Mouse (Mus musculus) lung, embryonic 15.5 days (tissue): Measurements from ENCODE around the gene Ddhd1. TPM values are rescaled to one million over a fixed set of nuclear protein-coding genes. Genes with fewer than 3 reads are reported as not detected.

ENCODE experiments used
- ATAC-seq: fragments of 200-750 bp; cut with Nextera tagmentation; 2 replicates; pipeline ENCODE4 v1.8.0; 2017; ENCODE audit warnings: moderate number of reproducible peaks, borderline replicate concordance; ENCODE audit not compliant: low FRiP score, low TSS enrichment; ENCODE audit errors: extremely low read depth
- H3K27ac ChIP-seq: fragments of 300-500 bp; sonication (generic); 2 replicates; pipeline ENCODE4 v1.5.1; 2015; ENCODE audit warnings: moderate library complexity, mild to moderate bottlenecking, inconsistent platforms
- H3K27me3 ChIP-seq: fragments of 300-500 bp; sonication (generic); 2 replicates; pipeline ENCODE4 v1.6.1; 2015; ENCODE audit warnings: inconsistent platforms
- H3K36me3 ChIP-seq: fragments of 300-500 bp; sonication (generic); 2 replicates; pipeline ENCODE4 v1.6.1; 2015; ENCODE audit warnings: inconsistent platforms
- H3K4me1 ChIP-seq: fragments of 300-500 bp; sonication (generic); 2 replicates; pipeline ENCODE4 v1.6.1; 2015; ENCODE audit warnings: inconsistent platforms
- H3K4me2 ChIP-seq: fragments of 300-500 bp; sonication (generic); 2 replicates; pipeline ENCODE4 v1.6.1; 2015; ENCODE audit warnings: inconsistent platforms, mild to moderate bottlenecking, moderate library complexity
- H3K4me3 ChIP-seq: fragments of 300-500 bp; sonication (generic); 2 replicates; pipeline ENCODE4 v1.5.1; 2015; ENCODE audit warnings: mild to moderate bottlenecking, inconsistent platforms
- H3K9ac ChIP-seq: fragments of 300-500 bp; sonication (generic); 2 replicates; pipeline ENCODE4 v1.6.1; 2015; ENCODE audit warnings: inconsistent platforms
- H3K9me3 ChIP-seq: fragments of 300-500 bp; sonication (generic); 2 replicates; pipeline ENCODE4 v1.6.1; 2016; ENCODE audit warnings: inconsistent platforms
- WGBS: fragments of 180-500 bp; shearing (Covaris S2); methylation state at CpG from one replicate; pipeline ENCODE4 v1.1.7; 2015; 5-methylcytosine and 5-hydroxymethylcytosine counted together
- polyA plus RNA-seq: library from polyadenylated mRNA; unstranded; fragments of >200 nt; fragmentation: Nextera tagmentation; extraction: Ambion mirVana; gene quantifications from 2 replicates; pipeline ENCODE4 v1.2.1, GENCODE M21; 2015

The Ddhd1 gene
- polyA plus RNA-seq, 1 experiment from 2014 or later: 4.9 TPM

DNA sequence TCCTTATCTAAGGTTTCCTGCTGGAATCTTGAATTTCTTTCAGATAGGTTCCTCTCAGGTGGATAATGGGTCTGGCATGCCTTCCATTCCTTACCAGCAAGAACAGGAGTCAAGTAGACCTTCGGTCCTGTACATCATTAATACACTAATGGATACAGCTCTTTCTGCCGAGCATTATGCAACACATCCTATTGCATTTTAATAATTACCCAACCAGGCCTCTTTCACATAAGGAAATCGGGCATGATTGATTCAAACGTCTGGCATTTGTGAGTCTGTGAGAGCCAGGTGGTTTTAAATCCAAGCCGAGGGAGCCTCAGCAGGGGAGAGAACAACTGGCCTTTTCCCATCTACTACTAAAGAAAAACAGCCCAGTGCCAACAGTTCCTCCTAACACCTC, 3.6 kb upstream of the Ddhd1 start:
- Histone ChIP-seq H3K4me1 (peaks cover 10% of the 10 kb centered on the region), H3K36me3 (no peaks in the 10 kb centered on the region), H3K4me2 (no peak overlapping the region), H3K27ac (no peak overlapping the region), H3K4me3 (no peak overlapping the region), H3K9ac (no peak overlapping the region), H3K9me3 (no peaks in the 10 kb centered on the region), H3K27me3 (no peaks in the 10 kb centered on the region)
- no peak for ATAC-seq
- WGBS: 47% methylated on average over 5 of the region's 5 CpGs

DNA sequence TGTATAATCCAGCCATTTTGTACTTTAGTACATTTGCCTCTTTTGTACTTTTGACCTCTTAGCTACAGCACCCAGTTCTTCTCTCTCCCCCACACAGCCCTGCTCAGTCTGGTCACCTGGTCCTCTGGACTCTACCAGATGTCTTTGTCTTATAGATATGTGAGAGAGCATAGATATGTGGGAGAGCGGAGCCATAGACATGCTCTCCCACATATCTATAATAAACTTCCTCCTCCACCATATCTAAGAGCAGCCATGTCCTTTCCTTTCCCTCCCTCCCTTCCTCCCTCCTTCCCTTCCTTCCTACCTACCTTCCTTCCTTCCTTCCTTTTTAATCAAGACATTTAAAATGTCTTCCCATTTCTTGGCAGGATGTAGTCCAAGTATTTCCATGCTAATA, 2.4 kb upstream of the Ddhd1 start:
- Histone ChIP-seq H3K36me3 (no peaks in the 10 kb centered on the region), H3K4me1 (peaks cover 19% of the 10 kb centered on the region), H3K4me3 (no peak overlapping the region), H3K4me2 (no peak overlapping the region), H3K9me3 (no peaks in the 10 kb centered on the region), H3K27ac (no peak overlapping the region), H3K27me3 (no peaks in the 10 kb centered on the region), H3K9ac (no peak overlapping the region)
- 79% methylated on average over 1 of the region's 1 CpGs for WGBS
- no peak for ATAC-seq

DNA sequence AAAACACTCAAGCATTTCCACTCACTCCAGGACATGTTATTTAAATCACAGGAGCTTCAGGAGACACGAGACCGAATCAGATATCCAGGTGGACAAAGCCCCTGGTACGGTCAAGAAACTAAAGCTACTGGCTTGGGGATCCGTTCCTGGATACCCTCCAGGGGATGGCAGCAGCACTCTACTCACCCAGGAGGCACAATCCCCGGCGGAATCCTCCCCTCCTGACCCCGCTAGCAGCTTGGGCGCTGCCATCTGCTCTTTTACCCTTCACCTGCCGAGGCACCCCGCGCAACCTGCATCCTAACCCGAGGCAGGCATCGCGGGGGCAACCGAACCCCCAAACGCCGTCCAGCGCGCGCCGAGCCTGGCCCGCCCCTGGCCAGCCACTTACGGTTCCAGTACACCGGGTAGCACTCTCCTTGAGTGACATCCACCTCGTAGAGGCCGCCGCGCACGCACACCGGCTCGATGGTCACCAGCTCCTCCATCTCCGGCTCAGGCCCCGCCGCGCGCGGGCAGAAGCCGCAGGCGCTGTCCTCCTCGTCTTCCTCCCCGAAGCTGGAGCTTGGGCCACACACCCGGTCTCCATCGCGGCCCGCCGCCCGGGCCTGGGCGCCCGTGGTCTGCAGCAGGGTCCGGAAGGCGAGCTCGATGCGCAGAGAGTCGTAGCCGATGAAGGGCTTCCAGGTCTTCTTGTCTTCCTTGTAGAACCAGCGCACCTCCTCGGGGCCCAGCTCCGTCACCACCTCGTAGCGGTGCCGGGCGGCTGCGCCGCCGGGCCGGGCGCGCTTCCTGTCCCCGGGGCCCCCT, 907 bp downstream of the Ddhd1 start:
- Histone ChIP-seq H3K4me1 (peaks cover 22% of the 10 kb centered on the region), H3K36me3 (no peaks in the 10 kb centered on the region), H3K9me3 (no peaks in the 10 kb centered on the region), H3K4me2 (peak overlapping the region; percentile 99), H3K27ac (peak overlapping the region; percentile 91), H3K9ac (peak overlapping the region; percentile 80), H3K4me3 (peak overlapping the region; percentile 87), H3K27me3 (no peaks in the 10 kb centered on the region)
- peak; percentile 40 for ATAC-seq
- WGBS: under 1% methylated on average over 54 of the region's 69 CpGs

DNA sequence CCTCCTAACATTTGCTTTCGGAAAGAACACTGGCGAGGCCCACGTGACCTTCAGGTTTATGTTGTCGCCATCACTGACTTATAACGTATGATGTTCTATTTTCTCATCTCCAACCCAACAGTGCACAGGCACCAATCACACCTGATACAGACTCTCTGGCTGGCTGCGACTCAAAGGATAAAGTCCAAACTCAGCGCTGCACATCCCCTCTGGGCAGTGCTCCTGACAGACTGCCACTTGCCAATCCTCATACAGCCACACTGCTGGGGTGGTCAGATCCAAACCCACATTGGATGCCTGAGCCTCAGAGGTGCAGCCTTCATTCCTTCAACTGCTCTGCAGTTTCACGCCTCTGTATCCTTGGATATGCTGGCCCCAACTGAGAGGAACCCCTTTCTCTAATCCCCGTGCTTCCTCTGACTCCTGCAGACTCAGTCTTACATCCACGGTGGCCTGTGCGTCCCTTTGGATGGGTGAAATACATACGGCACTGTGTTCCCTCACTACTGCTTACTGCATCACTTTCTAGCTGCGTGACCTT, 3.0 kb downstream of the Ddhd1 start:
- Histone ChIP-seq H3K4me3 (no peak overlapping the region), H3K9me3 (no peaks in the 10 kb centered on the region), H3K27ac (no peak overlapping the region), H3K27me3 (no peaks in the 10 kb centered on the region), H3K36me3 (no peaks in the 10 kb centered on the region), H3K4me1 (peaks cover 22% of the 10 kb centered on the region), H3K9ac (no peak overlapping the region), H3K4me2 (no peak overlapping the region)
- no peak for ATAC-seq
- WGBS: 80% methylated on average over 13 of the region's 13 CpGs

DNA sequence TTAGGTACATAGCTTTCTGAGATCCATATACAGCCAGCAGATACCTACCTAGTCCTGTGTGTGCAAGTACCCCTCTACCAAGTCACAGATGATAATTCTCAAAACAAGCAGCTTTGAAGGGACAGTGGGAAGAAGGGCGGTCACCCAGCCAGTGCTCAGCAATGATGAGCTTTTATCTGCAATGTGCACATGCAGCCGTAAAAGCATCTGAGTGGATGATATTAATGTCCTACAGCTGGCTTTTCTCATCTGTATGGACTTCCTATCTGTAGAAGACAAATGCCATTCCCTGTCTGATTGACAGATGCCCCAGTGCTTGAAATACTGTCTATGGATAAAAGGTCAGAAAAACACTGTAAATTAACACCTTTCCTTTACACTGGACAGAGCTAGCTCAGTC, 4.2 kb downstream of the Ddhd1 start:
- no peaks in the 10 kb centered on the region for H3K9me3 ChIP-seq
- ATAC-seq: no peak
- H3K9ac ChIP-seq: no peak overlapping the region
- H3K36me3 ChIP-seq: no peaks in the 10 kb centered on the region
- peaks cover 22% of the 10 kb centered on the region for H3K4me1 ChIP-seq
- no peak overlapping the region for H3K27ac ChIP-seq
- no peak overlapping the region for H3K4me2 ChIP-seq
- H3K27me3 ChIP-seq: no peaks in the 10 kb centered on the region
- H3K4me3 ChIP-seq: no peak overlapping the region
- WGBS: 55% methylated on average over 2 of the region's 2 CpGs

DNA sequence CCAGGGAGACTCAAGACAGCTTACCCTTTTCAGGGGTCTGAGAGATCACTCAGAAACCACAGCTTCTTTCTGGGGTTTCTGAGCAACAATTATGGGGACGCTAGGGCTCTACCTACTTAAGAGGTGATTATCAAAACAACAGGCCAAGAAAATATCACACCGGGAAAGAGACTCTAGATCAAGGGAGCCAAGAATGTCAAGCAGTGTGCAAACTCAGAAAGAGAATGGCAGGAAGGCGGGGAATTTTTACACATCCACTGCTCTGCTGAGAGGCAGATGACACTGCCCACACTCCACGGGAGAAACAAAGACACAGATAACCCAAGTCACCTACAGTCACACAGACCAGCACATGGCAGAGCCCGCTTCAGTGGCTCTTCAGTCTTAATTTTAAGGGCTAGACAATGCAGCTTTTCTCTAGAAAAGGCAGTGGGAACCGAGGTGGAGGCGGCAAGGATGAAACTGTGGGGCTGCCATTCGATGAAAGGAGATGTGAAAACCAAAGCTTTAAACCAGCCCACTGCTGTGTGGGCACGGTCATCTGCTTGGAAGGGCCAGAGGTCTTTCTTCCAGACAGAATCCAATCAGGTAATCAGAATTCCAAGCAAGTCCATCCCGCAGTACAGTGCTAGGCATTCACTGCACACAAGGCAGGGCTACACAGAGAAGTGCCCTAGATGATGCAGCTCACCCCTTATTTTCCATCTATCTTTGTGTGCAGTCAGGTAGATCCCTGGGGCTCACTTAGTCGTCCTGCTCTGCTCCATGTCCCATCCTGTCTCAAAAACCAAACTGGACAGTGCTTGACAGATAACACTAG, 8.7 kb downstream of the Ddhd1 start:
- WGBS: 54% methylated on average over 11 of the region's 11 CpGs
- no peak overlapping the region for H3K4me2 ChIP-seq
- no peaks in the 10 kb centered on the region for H3K4me1 ChIP-seq
- no peak overlapping the region for H3K27ac ChIP-seq
- H3K4me3 ChIP-seq: no peak overlapping the region
- no peaks in the 10 kb centered on the region for H3K36me3 ChIP-seq
- ATAC-seq: no peak
- no peak overlapping the region for H3K9ac ChIP-seq
- no peaks in the 10 kb centered on the region for H3K27me3 ChIP-seq
- no peaks in the 10 kb centered on the region for H3K9me3 ChIP-seq

DNA sequence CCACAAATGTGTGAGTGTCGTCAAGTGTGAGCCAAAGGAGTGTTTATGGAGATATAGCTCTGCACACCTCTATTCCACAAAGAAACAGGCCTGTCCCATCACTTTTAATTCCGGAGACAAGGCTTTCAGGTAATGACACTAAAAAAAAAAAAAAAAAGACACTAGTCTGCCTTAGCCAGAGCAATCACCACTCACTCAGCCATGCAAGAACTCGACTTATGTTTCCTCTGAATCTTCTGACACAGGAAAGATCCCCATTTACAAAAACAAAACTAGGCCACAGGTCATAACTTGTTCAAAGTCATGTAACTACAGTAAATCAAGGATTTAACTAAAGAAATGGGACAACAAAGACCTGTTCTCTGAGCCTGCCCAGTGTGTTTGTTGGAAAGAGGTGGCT, 9.8 kb downstream of the Ddhd1 start:
- no peaks in the 10 kb centered on the region for H3K27me3 ChIP-seq
- no peaks in the 10 kb centered on the region for H3K4me1 ChIP-seq
- ATAC-seq: no peak
- WGBS: 70% methylated on average over 3 of the region's 3 CpGs
- H3K9me3 ChIP-seq: no peaks in the 10 kb centered on the region
- H3K4me2 ChIP-seq: no peak overlapping the region
- no peak overlapping the region for H3K27ac ChIP-seq
- H3K36me3 ChIP-seq: no peaks in the 10 kb centered on the region
- H3K4me3 ChIP-seq: no peak overlapping the region
- no peak overlapping the region for H3K9ac ChIP-seq

DNA sequence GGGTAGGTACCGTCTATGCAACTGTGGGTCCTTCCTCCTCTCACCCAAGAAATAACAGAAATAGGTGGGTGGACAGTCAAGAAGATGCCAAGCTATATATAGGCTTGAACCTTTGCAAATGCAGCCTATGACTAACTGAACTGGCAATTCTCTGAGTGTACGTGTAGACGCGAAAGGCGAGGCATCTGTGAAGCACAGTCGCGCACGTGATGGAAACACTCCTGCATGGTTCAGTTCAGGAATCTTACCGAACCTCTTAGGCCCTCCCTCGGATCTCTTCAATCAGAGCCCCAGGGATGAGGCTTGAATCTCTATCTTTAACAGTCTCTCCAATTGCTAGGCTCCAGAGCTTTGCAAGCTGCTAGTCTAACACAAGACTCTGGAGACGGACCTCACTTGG, 10.3 kb downstream of the Ddhd1 start:
- Histone ChIP-seq H3K4me1 (no peaks in the 10 kb centered on the region), H3K36me3 (no peaks in the 10 kb centered on the region), H3K27me3 (no peaks in the 10 kb centered on the region), H3K9me3 (no peaks in the 10 kb centered on the region), H3K9ac (no peak overlapping the region), H3K4me3 (no peak overlapping the region), H3K4me2 (no peak overlapping the region), H3K27ac (no peak overlapping the region)
- WGBS: 86% methylated on average over 11 of the region's 11 CpGs
- ATAC-seq: no peak

DNA sequence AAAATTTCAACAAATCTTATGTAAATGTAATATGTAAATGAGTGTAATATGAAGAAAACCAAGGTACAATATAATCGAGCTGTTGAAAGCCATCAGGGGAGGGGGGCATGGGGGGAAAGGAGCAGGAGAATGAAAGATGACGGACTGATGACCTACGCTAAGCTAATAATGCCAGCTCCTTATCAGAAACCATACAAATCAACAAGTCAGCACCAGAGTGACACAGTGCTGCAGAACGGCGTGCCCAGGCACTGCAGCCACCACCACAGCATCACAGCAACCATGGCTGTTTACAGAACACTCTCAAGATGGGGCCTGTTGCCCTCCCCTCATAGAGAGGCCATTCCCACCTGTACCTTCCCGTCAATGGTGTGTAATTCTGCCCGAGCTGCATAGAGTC, 10.8 kb downstream of the Ddhd1 start:
- no peak overlapping the region for H3K4me3 ChIP-seq
- 58% methylated on average over 7 of the region's 7 CpGs for WGBS
- no peak for ATAC-seq
- no peaks in the 10 kb centered on the region for H3K36me3 ChIP-seq
- no peak overlapping the region for H3K9ac ChIP-seq
- no peaks in the 10 kb centered on the region for H3K9me3 ChIP-seq
- H3K4me2 ChIP-seq: no peak overlapping the region
- no peaks in the 10 kb centered on the region for H3K4me1 ChIP-seq
- H3K27ac ChIP-seq: no peak overlapping the region
- no peaks in the 10 kb centered on the region for H3K27me3 ChIP-seq

DNA sequence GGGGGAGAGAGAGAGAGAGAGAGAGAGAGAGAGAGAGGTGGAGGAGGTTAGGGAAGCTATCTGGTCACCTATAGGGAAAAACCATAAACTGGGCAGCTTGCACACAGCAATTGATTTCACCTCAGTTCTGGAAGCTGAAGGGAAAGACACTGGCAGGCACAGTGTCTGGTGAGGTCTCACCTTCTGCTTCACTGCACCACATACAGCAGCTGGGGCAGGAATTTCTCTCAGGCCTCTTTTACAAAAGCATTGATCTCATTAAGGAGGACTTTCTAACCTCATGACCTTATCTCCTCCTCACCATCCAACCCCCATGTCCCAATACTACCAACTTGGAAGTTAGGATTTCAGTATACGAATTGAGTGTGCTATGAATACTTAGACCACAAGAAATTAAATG, 13.2 kb downstream of the Ddhd1 start:
- H3K9me3 ChIP-seq: no peaks in the 10 kb centered on the region
- H3K27ac ChIP-seq: no peak overlapping the region
- no peak overlapping the region for H3K4me3 ChIP-seq
- no peak for ATAC-seq
- no peak overlapping the region for H3K4me2 ChIP-seq
- no peak overlapping the region for H3K9ac ChIP-seq
- H3K27me3 ChIP-seq: no peaks in the 10 kb centered on the region
- 74% methylated on average over 1 of the region's 1 CpGs for WGBS
- no peaks in the 10 kb centered on the region for H3K4me1 ChIP-seq
- H3K36me3 ChIP-seq: no peaks in the 10 kb centered on the region

DNA sequence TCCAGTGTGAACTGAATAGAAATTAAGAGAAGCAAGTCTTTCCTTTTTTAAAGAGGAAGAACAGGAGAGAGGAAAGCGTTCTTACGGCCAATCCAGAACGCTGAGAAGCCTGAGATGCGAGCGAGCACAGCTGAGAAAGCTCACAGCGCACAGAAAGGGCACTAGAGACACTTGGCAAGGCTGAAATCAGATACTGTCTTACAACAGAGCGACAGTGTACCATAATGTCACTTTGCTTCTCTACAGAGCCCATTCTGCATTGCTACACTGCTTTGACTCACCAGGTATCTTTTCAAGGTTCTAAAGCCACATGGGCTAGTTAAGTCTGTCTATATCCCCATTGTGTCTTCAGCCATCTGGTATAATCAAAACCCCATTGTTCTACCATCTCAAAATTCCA, 13.7 kb downstream of the Ddhd1 start:
- no peak overlapping the region for H3K4me2 ChIP-seq
- H3K36me3 ChIP-seq: no peaks in the 10 kb centered on the region
- no peaks in the 10 kb centered on the region for H3K4me1 ChIP-seq
- no peaks in the 10 kb centered on the region for H3K9me3 ChIP-seq
- no peak overlapping the region for H3K4me3 ChIP-seq
- no peak overlapping the region for H3K27ac ChIP-seq
- H3K9ac ChIP-seq: no peak overlapping the region
- ATAC-seq: no peak
- no peaks in the 10 kb centered on the region for H3K27me3 ChIP-seq
- 40% methylated on average over 7 of the region's 7 CpGs for WGBS

DNA sequence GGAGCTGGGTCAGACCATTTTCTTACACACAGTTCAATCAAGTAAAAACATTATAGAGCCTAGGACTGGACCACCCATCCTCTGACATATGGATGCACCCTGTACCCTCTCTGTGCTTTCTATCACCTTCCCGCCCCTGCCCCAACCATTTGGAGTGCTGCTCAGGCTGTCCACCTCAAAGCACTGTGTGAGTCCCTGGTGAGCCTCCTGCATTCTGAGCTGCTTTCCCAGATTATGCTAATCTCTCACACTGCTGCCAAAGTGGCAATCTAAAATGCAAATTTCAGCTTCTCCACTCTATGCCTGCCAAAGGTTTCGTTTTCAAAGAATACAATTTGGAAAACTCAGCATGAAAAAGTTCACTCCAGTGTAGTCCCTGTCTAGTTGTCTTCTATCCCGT, 14.5 kb downstream of the Ddhd1 start:
- no peak overlapping the region for H3K4me3 ChIP-seq
- no peaks in the 10 kb centered on the region for H3K36me3 ChIP-seq
- no peaks in the 10 kb centered on the region for H3K9me3 ChIP-seq
- H3K9ac ChIP-seq: no peak overlapping the region
- H3K27ac ChIP-seq: no peak overlapping the region
- ATAC-seq: no peak
- no peak overlapping the region for H3K4me2 ChIP-seq
- H3K27me3 ChIP-seq: no peaks in the 10 kb centered on the region
- no peaks in the 10 kb centered on the region for H3K4me1 ChIP-seq
- WGBS: 57% methylated on average over 3 of the region's 3 CpGs
